Mouse (Mus musculus) C2C12 (cell line): Measurements from ENCODE around the gene Lrrc30. TPM values are rescaled to one million over a fixed set of nuclear protein-coding genes. Genes with fewer than 3 reads are reported as not detected.

ENCODE experiments used
- H3K27me3 ChIP-seq: one replicate; pipeline ENCODE4 v1.6.1; 2011; ENCODE audit not compliant: control insufficient read depth, insufficient read depth, insufficient read length
- H3K36me3 ChIP-seq: one replicate; pipeline ENCODE4 v1.6.1; 2011; ENCODE audit not compliant: control insufficient read depth, insufficient read depth
- H3K4me3 ChIP-seq: one replicate; pipeline ENCODE4 v1.5.1; 2011; ENCODE audit warnings: mild to moderate bottlenecking, control low read depth; ENCODE audit not compliant: poor library complexity, insufficient read depth, severe bottlenecking
- H3K79me2 ChIP-seq: one replicate; pipeline ENCODE4 v1.6.1; 2011; ENCODE audit not compliant: control insufficient read depth, insufficient read depth
- H3K79me3 ChIP-seq: one replicate; pipeline ENCODE4 v1.6.1; 2011; ENCODE audit warnings: low read depth, control low read depth
- H3ac ChIP-seq: one replicate; pipeline ENCODE3; 2011; ENCODE audit warnings: low read depth; ENCODE audit not compliant: control insufficient read depth, insufficient read length
- CEBPB ChIP-seq: IDR thresholded peaks from one replicate; pipeline ENCODE4 v1.6.1; 2011; ENCODE audit warnings: low read depth, mild to moderate bottlenecking, control low read depth, moderate library complexity
- CTCF ChIP-seq: IDR thresholded peaks from one replicate; pipeline ENCODE4 v1.5.1; 2011; ENCODE audit not compliant: control insufficient read depth, insufficient read depth, insufficient read length
- FOSL1 ChIP-seq: IDR thresholded peaks from one replicate; pipeline ENCODE4 v1.8.0; 2011; ENCODE audit warnings: mild to moderate bottlenecking, low read length; ENCODE audit not compliant: poor library complexity, insufficient read depth, severe bottlenecking
- MAX ChIP-seq: IDR thresholded peaks from one replicate; pipeline ENCODE4 v1.6.1; 2011; ENCODE audit warnings: mild to moderate bottlenecking, control low read depth
- MYOD1 ChIP-seq: IDR thresholded peaks from one replicate; pipeline ENCODE4 v1.6.1; 2011; ENCODE audit warnings: low read depth; ENCODE audit not compliant: control insufficient read depth, insufficient read length
- MYOG ChIP-seq: IDR thresholded peaks from one replicate; pipeline ENCODE4 v1.6.1; 2011; ENCODE audit not compliant: control insufficient read depth, insufficient read length; ENCODE audit errors: extremely low read depth
- USF1 ChIP-seq: IDR thresholded peaks from one replicate; pipeline ENCODE4 v1.6.1; 2011; ENCODE audit warnings: low read depth, mild to moderate bottlenecking, control low read depth, moderate library complexity
- long read RNA-seq, 2 experiments: library from polyadenylated mRNA; unstranded; transcript quantifications; one replicate each; pipeline ENCODE4 v2.0.0; 2019 to 2020
- polyA plus RNA-seq: library from polyadenylated mRNA; unstranded; fragments of >200 nt; fragmentation: generic; extraction: Trizol; gene quantifications from one replicate; pipeline ENCODE4 v1.2.1, GENCODE M21; 2012; ENCODE audit warnings: missing spikeins

The Lrrc30 gene
- 0.25 TPM for polyA plus RNA-seq
- long read RNA-seq, experiment 1, partial matches to known transcripts: 0 of 1 reads
- long read RNA-seq, experiment 1, other reads (novel, unspliced or antisense): 0 of 1 reads
- long read RNA-seq, experiment 2, partial matches to known transcripts: 0 of 1 reads
- long read RNA-seq, experiment 2, other reads (novel, unspliced or antisense): 0 of 1 reads

DNA sequence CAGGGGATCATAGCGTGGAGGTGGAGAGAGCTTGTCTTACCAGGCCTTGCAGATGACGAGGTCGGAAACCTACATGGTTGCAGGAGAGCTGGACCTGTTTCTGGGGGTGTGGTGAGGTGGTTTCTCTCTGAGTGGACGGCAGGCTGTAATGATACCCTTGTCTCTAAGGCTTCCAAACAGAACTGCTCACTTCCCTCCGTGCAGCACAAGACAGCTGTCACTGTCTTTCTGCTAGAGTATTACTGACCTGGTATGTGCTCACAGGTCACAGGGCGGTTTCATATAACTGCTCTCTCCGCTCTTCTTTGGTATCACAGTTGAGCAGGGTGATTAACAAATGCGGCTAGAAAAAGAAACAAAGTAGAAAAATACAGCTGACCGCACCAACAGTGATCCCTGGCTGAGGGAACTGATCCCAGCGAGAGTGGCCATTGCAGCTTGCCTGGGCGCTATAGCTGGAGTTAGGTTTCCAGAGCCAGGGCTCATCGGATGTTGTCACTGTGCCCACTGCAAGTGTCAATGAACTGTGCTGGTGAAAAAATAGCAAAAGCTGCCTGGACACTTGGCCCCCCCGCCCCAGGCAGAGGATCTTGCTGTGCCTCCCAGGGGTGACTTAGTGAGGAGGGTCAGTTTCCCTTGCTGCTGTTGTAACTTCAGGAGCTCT is at the start of gene Lrrc30:
Gene Lrrc30 (minus strand): TSS at position 48 of the 664 bp plus-strand sequence.
- H3ac ChIP-seq: no peak within 1 kb of the TSS

DNA sequence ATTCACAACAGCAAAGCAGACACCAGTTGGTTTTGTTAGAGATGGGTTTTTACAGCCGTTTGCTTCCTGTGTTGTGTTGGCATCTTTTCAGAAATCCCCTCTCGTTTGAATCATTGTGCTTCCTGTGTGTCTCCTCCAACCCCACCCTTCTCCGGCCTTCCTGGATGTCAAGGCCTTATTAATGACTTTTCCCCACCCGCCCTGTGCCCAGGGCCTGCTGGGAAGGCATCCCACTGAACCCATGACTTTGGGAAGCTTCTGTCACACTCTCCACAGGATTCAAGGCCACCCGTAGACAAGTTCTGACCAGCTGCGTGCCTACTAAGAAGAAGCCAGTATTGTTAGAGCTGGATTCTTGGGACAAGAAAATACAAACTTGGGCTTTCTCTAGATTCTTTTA is 48.6 kb upstream of the Lrrc30 start:
- H3K4me3 ChIP-seq: no peak overlapping the region
- H3K36me3 ChIP-seq: no peaks in the 10 kb centered on the region
- H3K79me3 ChIP-seq: no peaks in the 10 kb centered on the region
- TF ChIP-seq MAX (no peak), CTCF (no peak), MYOG (no peak), CEBPB (no peak), MYOD1 (no peak), FOSL1 (no peak), USF1 (no peak)
- H3ac ChIP-seq: no peak overlapping the region
- no peaks in the 10 kb centered on the region for H3K27me3 ChIP-seq
- no peaks in the 10 kb centered on the region for H3K79me2 ChIP-seq

More for the DNA sequence above, at the start of gene Lrrc30:
- Histone ChIP-seq H3K4me3 (no peak within 1 kb of the TSS), H3K79me2 (no peaks in the 10 kb centered on the region), H3K27me3 (no peaks in the 10 kb centered on the region), H3K36me3 (no peaks in the 10 kb centered on the region), H3K79me3 (no peaks in the 10 kb centered on the region)
- TF ChIP-seq USF1 (no peak), MYOD1 (peak; percentile 98)

DNA sequence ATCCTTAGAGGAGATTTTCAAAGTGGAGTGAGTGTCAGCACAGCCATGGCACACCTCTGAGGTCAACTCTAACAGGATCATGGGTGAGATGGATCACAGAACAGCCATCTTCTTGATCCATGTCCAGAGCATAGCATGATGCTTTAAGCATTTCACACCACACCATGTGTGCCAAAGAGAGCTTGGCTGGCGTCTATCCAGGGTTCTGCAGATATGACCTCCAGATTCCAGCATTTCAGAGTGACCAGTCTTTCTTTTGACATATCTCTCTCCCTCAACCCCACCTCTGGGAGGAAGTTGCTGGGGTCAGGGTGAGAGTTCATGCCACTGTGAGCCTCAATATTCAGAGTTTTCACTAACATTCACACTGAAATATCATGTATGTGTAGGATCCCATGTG is 46.1 kb upstream of the Lrrc30 start:
- H3K27me3 ChIP-seq: no peaks in the 10 kb centered on the region
- H3K79me3 ChIP-seq: no peaks in the 10 kb centered on the region
- no peaks in the 10 kb centered on the region for H3K79me2 ChIP-seq
- H3K36me3 ChIP-seq: no peaks in the 10 kb centered on the region
- H3ac ChIP-seq: no peak overlapping the region
- no peak for TF ChIP-seq CEBPB
- no peak for TF ChIP-seq USF1
- no peak for TF ChIP-seq FOSL1
- TF ChIP-seq MYOG: no peak
- no peak for TF ChIP-seq MYOD1
- no peak for TF ChIP-seq CTCF
- no peak for TF ChIP-seq MAX
- no peak overlapping the region for H3K4me3 ChIP-seq

DNA sequence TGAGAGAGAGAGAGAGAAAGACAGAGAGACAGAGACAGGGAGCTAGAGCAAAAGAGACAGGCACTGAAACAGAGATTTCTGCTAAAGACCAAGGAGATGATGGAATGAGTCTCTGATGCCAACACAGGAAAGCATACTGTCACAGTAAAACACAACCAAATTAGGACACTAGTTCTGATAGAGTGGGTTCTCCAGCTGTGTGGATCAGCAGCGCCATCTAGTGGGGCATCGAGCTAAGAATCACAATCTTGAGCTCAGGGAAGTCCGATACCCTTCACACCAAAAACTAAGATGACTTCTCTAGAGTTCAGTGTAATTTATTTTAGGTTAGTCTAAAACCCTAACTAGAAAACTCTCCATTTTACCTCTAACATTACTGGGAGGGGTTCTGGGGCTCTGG is 35.5 kb upstream of the Lrrc30 start:
- no peak for TF ChIP-seq MAX
- TF ChIP-seq CTCF: peak; percentile 69

DNA sequence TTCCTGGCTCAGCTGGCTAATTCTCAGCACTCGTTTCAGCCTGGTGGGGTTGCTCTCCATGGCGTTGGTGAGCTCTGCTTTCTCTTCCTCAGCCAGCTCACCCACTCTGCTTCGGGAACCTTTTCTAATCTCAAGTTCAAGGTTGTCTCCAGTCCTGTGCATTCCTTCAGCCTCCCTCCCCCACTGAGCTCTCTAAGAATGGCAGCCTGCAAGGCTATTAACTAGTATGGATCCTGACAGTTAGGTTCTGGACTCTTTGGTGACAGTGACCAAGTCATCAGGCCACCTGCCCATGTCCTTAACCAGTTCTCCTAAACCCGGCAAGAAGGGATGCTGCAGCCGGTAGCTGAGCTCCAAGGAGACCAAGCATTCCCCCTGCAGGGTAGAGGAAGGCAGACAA is 34.5 kb upstream of the Lrrc30 start:
- Histone ChIP-seq H3K79me3 (no peaks in the 10 kb centered on the region), H3ac (no peak overlapping the region), H3K36me3 (no peaks in the 10 kb centered on the region), H3K27me3 (no peaks in the 10 kb centered on the region), H3K4me3 (no peak overlapping the region), H3K79me2 (no peaks in the 10 kb centered on the region)
- TF ChIP-seq CTCF (no peak), MAX (no peak), CEBPB (no peak), USF1 (no peak), MYOG (no peak), MYOD1 (no peak), FOSL1 (no peak)

More for the DNA sequence above, 35.5 kb upstream of the Lrrc30 start:
- no peaks in the 10 kb centered on the region for H3K36me3 ChIP-seq
- H3K27me3 ChIP-seq: no peaks in the 10 kb centered on the region
- H3ac ChIP-seq: no peak overlapping the region
- no peak overlapping the region for H3K4me3 ChIP-seq
- H3K79me2 ChIP-seq: no peaks in the 10 kb centered on the region
- H3K79me3 ChIP-seq: no peaks in the 10 kb centered on the region

DNA sequence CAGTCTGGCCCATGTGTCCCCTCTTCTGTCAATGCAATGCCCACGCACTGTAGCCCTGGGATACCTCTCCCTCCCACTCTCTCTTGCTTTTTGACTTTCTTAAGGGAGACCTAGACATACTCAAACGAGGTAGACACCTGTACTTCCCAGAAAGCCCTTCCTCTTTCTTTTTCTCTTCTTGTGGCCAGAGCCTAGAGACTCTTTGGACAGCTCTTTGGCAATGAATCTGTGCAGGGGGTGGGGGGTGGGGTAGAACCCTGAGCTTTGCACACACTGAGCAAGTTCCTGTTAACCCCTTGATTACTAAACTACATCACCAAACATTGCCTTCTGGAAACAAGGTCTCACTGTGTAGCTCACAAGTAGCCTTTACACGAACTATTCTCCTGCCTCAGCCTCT is 31.8 kb upstream of the Lrrc30 start:
- Histone ChIP-seq H3K27me3 (no peaks in the 10 kb centered on the region), H3K79me3 (no peaks in the 10 kb centered on the region), H3ac (no peak overlapping the region), H3K4me3 (no peak overlapping the region), H3K79me2 (no peaks in the 10 kb centered on the region), H3K36me3 (no peaks in the 10 kb centered on the region)
- TF ChIP-seq CEBPB: no peak
- TF ChIP-seq MYOD1: no peak
- no peak for TF ChIP-seq MYOG
- no peak for TF ChIP-seq FOSL1
- TF ChIP-seq MAX: no peak
- no peak for TF ChIP-seq USF1
- no peak for TF ChIP-seq CTCF
